Mouse (Mus musculus) kidney, embryonic 15.5 days (tissue): ENCODE results near the gene Spag7. TPM values are rescaled to one million over a fixed set of nuclear protein-coding genes. Genes with fewer than 3 reads are reported as not detected.

ENCODE experiments used
- ATAC-seq: fragments of 200-750 bp; cut with Nextera tagmentation; replicated peaks from 2 replicates; pipeline ENCODE4 v1.8.0; 2017; ENCODE audit warnings: moderate TSS enrichment; ENCODE audit not compliant: low FRiP score
- H3K27ac ChIP-seq: fragments of 300-500 bp; sonication (generic); 2 replicates; pipeline ENCODE4 v1.5.1; 2015; ENCODE audit warnings: mild to moderate bottlenecking, inconsistent platforms
- H3K27me3 ChIP-seq: fragments of 300-500 bp; sonication (generic); 2 replicates; pipeline ENCODE4 v1.6.1; 2015; ENCODE audit warnings: inconsistent platforms
- H3K36me3 ChIP-seq: fragments of 300-500 bp; sonication (generic); 2 replicates; pipeline ENCODE4 v1.6.1; 2015; ENCODE audit warnings: inconsistent platforms
- H3K4me1 ChIP-seq: fragments of 300-500 bp; sonication (generic); 2 replicates; pipeline ENCODE4 v1.6.1; 2015; ENCODE audit warnings: inconsistent platforms
- H3K4me2 ChIP-seq: fragments of 300-500 bp; sonication (generic); 2 replicates; pipeline ENCODE4 v1.6.1; 2015; ENCODE audit warnings: moderate library complexity, mild to moderate bottlenecking, inconsistent platforms
- H3K4me3 ChIP-seq: fragments of 300-500 bp; sonication (generic); replicated peaks from 2 replicates; pipeline ENCODE4 v1.5.1; 2015; ENCODE audit warnings: mild to moderate bottlenecking, inconsistent platforms
- H3K9ac ChIP-seq: fragments of 300-500 bp; sonication (generic); 2 replicates; pipeline ENCODE4 v1.6.1; 2015; ENCODE audit warnings: mild to moderate bottlenecking, inconsistent platforms
- H3K9me3 ChIP-seq: fragments of 300-500 bp; sonication (generic); replicated peaks from 2 replicates; pipeline ENCODE4 v1.6.1; 2016; ENCODE audit warnings: inconsistent platforms
- WGBS: fragments of 180-500 bp; shearing (Covaris S2); methylation state at CpG from one replicate; pipeline ENCODE4 v1.1.7; 2015; ENCODE audit warnings: mixed read lengths; 5-methylcytosine and 5-hydroxymethylcytosine counted together
- polyA plus RNA-seq: library from polyadenylated mRNA; unstranded; fragments of >200 nt; fragmentation: Nextera tagmentation; extraction: Ambion mirVana; gene quantifications from 2 replicates; pipeline ENCODE4 v1.2.1, GENCODE M21; 2015

Spag7 gene
- polyA plus RNA-seq, 1 experiment from 2014 or later = 202 TPM

GRCm38 (mm10) chr11:70646691-70647650 lies 22.2 kb downstream of the Spag7 start, which contains the start of the genes Rnf167 and Slc25a11:
TSS of gene Rnf167 (plus strand) at chr11:70647235.
TSS of gene Slc25a11 (minus strand) at chr11:70647479.
- ATAC-seq = peak; percentile 92
- H3K27me3 ChIP-seq = no peaks in the 10 kb centered on the region
- H3K27ac ChIP-seq = peak within 1 kb of the TSS; percentile 99
- H3K4me3 ChIP-seq = peak within 1 kb of the TSS; percentile 84
- H3K9ac ChIP-seq = peak within 1 kb of the TSS; percentile 87
- H3K9me3 ChIP-seq = no peaks in the 10 kb centered on the region
- peaks cover 72% of the 10 kb centered on the region for H3K36me3 ChIP-seq
- H3K4me1 ChIP-seq = peaks cover 55% of the 10 kb centered on the region
- under 1% methylated on average over 63 of the region's 63 CpGs for WGBS
- peak within 1 kb of the TSS; percentile 96 for H3K4me2 ChIP-seq

GRCm38 (mm10) chr11:70646259-70646555 lies 23.0 kb downstream of the Spag7 start:
- peaks cover 48% of the 10 kb centered on the region for H3K4me1 ChIP-seq
- 10% methylated on average over 3 of the region's 3 CpGs for WGBS
- peaks cover 64% of the 10 kb centered on the region for H3K36me3 ChIP-seq
- peak overlapping the region; percentile 76 for H3K9ac ChIP-seq
- H3K27ac ChIP-seq = peak overlapping the region; percentile 93
- no peak for ATAC-seq
- peak overlapping the region; percentile 82 for H3K4me2 ChIP-seq
- peak overlapping the region; percentile 84 for H3K4me3 ChIP-seq
- H3K9me3 ChIP-seq = no peaks in the 10 kb centered on the region
- H3K27me3 ChIP-seq = no peaks in the 10 kb centered on the region

GRCm38 (mm10) chr11:70645461-70646258 lies 23.6 kb downstream of the Spag7 start:
- H3K4me1 ChIP-seq = peaks cover 42% of the 10 kb centered on the region
- H3K27ac ChIP-seq = peak overlapping the region; percentile 93
- peak overlapping the region; percentile 82 for H3K4me2 ChIP-seq
- no peaks in the 10 kb centered on the region for H3K9me3 ChIP-seq
- peak overlapping the region; percentile 76 for H3K9ac ChIP-seq
- 86% methylated on average over 12 of the region's 12 CpGs for WGBS
- peak overlapping the region; percentile 84 for H3K4me3 ChIP-seq
- H3K36me3 ChIP-seq = peaks cover 59% of the 10 kb centered on the region
- no peak for ATAC-seq
- no peaks in the 10 kb centered on the region for H3K27me3 ChIP-seq

GRCm38 (mm10) chr11:70644564-70645103 lies 24.6 kb downstream of the Spag7 start:
- H3K4me2 ChIP-seq = no peak overlapping the region
- H3K9ac ChIP-seq = no peak overlapping the region
- WGBS = 95% methylated on average over 8 of the region's 8 CpGs
- H3K4me3 ChIP-seq = no peak overlapping the region
- H3K9me3 ChIP-seq = no peaks in the 10 kb centered on the region
- H3K27ac ChIP-seq = no peak overlapping the region
- H3K27me3 ChIP-seq = no peaks in the 10 kb centered on the region
- H3K4me1 ChIP-seq = peaks cover 34% of the 10 kb centered on the region
- ATAC-seq = no peak
- peaks cover 49% of the 10 kb centered on the region for H3K36me3 ChIP-seq

GRCm38 (mm10) chr11:70643051-70643450 lies 26.2 kb downstream of the Spag7 start:
- Histone ChIP-seq H3K4me3 (no peak overlapping the region), H3K9me3 (no peaks in the 10 kb centered on the region), H3K9ac (no peak overlapping the region), H3K36me3 (peaks cover 34% of the 10 kb centered on the region), H3K4me1 (peaks cover 18% of the 10 kb centered on the region), H3K27me3 (no peaks in the 10 kb centered on the region), H3K4me2 (no peak overlapping the region), H3K27ac (no peak overlapping the region)
- WGBS = 94% methylated on average over 6 of the region's 6 CpGs
- no peak for ATAC-seq

GRCm38 (mm10) chr11:70641241-70641640 lies 28.0 kb downstream of the Spag7 start:
- no peak for ATAC-seq
- H3K27me3 ChIP-seq = no peaks in the 10 kb centered on the region
- no peak overlapping the region for H3K9ac ChIP-seq
- WGBS = 86% methylated on average over 7 of the region's 7 CpGs
- H3K4me1 ChIP-seq = peaks cover 11% of the 10 kb centered on the region
- H3K9me3 ChIP-seq = no peaks in the 10 kb centered on the region
- H3K4me2 ChIP-seq = no peak overlapping the region
- no peak overlapping the region for H3K4me3 ChIP-seq
- H3K36me3 ChIP-seq = peaks cover 34% of the 10 kb centered on the region
- no peak overlapping the region for H3K27ac ChIP-seq

GRCm38 (mm10) chr11:70639976-70640375 lies 29.2 kb downstream of the Spag7 start:
- no peaks in the 10 kb centered on the region for H3K4me1 ChIP-seq
- ATAC-seq = no peak
- no peaks in the 10 kb centered on the region for H3K9me3 ChIP-seq
- H3K27ac ChIP-seq = no peak overlapping the region
- H3K4me3 ChIP-seq = no peak overlapping the region
- 86% methylated on average over 8 of the region's 8 CpGs for WGBS
- H3K9ac ChIP-seq = no peak overlapping the region
- H3K36me3 ChIP-seq = peaks cover 24% of the 10 kb centered on the region
- H3K4me2 ChIP-seq = no peak overlapping the region
- no peaks in the 10 kb centered on the region for H3K27me3 ChIP-seq

GRCm38 (mm10) chr11:70638714-70639278 lies 30.4 kb downstream of the Spag7 start, which contains the start of gene Gp1ba:
TSS of gene Gp1ba (plus strand) at chr11:70639122.
- Histone ChIP-seq H3K27me3 (no peaks in the 10 kb centered on the region), H3K36me3 (peaks cover 13% of the 10 kb centered on the region), H3K9ac (no peak within 1 kb of the TSS), H3K27ac (no peak within 1 kb of the TSS), H3K9me3 (no peaks in the 10 kb centered on the region), H3K4me3 (no peak within 1 kb of the TSS), H3K4me2 (no peak within 1 kb of the TSS), H3K4me1 (no peaks in the 10 kb centered on the region)
- no peak for ATAC-seq
- WGBS = 51% methylated on average over 5 of the region's 5 CpGs

GRCm38 (mm10) chr11:70638293-70638692 lies 30.9 kb downstream of the Spag7 start:
- WGBS = 91% methylated on average over 1 of the region's 1 CpGs
- Histone ChIP-seq H3K27ac (no peak overlapping the region), H3K4me3 (no peak overlapping the region), H3K27me3 (no peaks in the 10 kb centered on the region), H3K36me3 (peaks cover 8% of the 10 kb centered on the region), H3K9ac (no peak overlapping the region), H3K9me3 (no peaks in the 10 kb centered on the region), H3K4me1 (no peaks in the 10 kb centered on the region), H3K4me2 (no peak overlapping the region)
- ATAC-seq = no peak

- 100% methylated on average over 1 of the region's 1 CpGs for WGBS
- no peaks in the 10 kb centered on the region for H3K27me3 ChIP-seq
- no peak overlapping the region for H3K27ac ChIP-seq
- no peak overlapping the region for H3K4me2 ChIP-seq
- H3K4me3 ChIP-seq = no peak overlapping the region
- no peaks in the 10 kb centered on the region for H3K4me1 ChIP-seq
- ATAC-seq = no peak
- H3K9me3 ChIP-seq = no peaks in the 10 kb centered on the region
- peaks cover 3% of the 10 kb centered on the region; the same call in 1 of the 2 replicates for H3K36me3 ChIP-seq
- no peak overlapping the region for H3K9ac ChIP-seq
These were observed 31.5 kb downstream of the Spag7 start for GRCm38 (mm10) chr11:70637764-70638163.

- 84% methylated on average over 4 of the region's 4 CpGs for WGBS
- Histone ChIP-seq H3K4me1 (no peaks in the 10 kb centered on the region), H3K4me2 (no peak overlapping the region), H3K9me3 (no peaks in the 10 kb centered on the region), H3K9ac (no peak overlapping the region), H3K36me3 (no peaks in the 10 kb centered on the region), H3K27ac (no peak overlapping the region), H3K27me3 (no peaks in the 10 kb centered on the region), H3K4me3 (no peak overlapping the region)
- no peak for ATAC-seq
These were observed 33.6 kb downstream of the Spag7 start for GRCm38 (mm10) chr11:70635601-70636000.
